Mouse (Mus musculus): ENCODE measurements at regions not wholly inside any gene's neighbourhood (a gene's known extent, or its start where the extent isn't known, plus 50 kb on each side); places are given as distances from the start of the nearest gene placed in this dataset.

- DNase-seq (ENCODE audit: low read depth) = no peak
These were observed 1062.8 kb upstream of the Acvr2a start for GRCm38 (mm10) chr2:47750997-47751623.

- no peak for DNase-seq (ENCODE audit: low read depth)
These were observed 1058.2 kb upstream of the Acvr2a start for GRCm38 (mm10) chr2:47755716-47756115.

- no peak for DNase-seq (ENCODE audit: low read depth)
These were observed 1057.7 kb upstream of the Acvr2a start for GRCm38 (mm10) chr2:47756248-47756647.

GRCm38 (mm10) chr2:47775766-47776165 lies 1038.1 kb upstream of the Acvr2a start:
- DNase-seq (ENCODE audit: low read depth) = no peak

- no peak for DNase-seq (ENCODE audit: low read depth)
These were observed 1036.9 kb upstream of the Acvr2a start for GRCm38 (mm10) chr2:47776965-47777364.

GRCm38 (mm10) chr2:47785848-47786247 lies 1028.1 kb upstream of the Acvr2a start:
- peak; percentile 17 for DNase-seq (ENCODE audit: low read depth)

- DNase-seq (ENCODE audit: low read depth) = no peak
These were observed 991.1 kb upstream of the Acvr2a start for GRCm38 (mm10) chr2:47822746-47823271.

GRCm38 (mm10) chr2:47832493-47832892 lies 981.4 kb upstream of the Acvr2a start:
- DNase-seq (ENCODE audit: low read depth) = no peak

- DNase-seq (ENCODE audit: low read depth) = no peak
These were observed 980.4 kb upstream of the Acvr2a start for GRCm38 (mm10) chr2:47833517-47833916.

GRCm38 (mm10) chr2:47834055-47834799 lies 979.7 kb upstream of the Acvr2a start:
- no peak for DNase-seq (ENCODE audit: low read depth)

- no peak for DNase-seq (ENCODE audit: low read depth)
These were observed 956.7 kb upstream of the Acvr2a start for GRCm38 (mm10) chr2:47857229-47857628.

GRCm38 (mm10) chr2:47862446-47862845 lies 951.5 kb upstream of the Acvr2a start:
- DNase-seq (ENCODE audit: low read depth) = no peak

GRCm38 (mm10) chr2:47878002-47878401 lies 935.9 kb upstream of the Acvr2a start:
- no peak for DNase-seq (ENCODE audit: low read depth)

GRCm38 (mm10) chr2:47879071-47879470 lies 934.8 kb upstream of the Acvr2a start:
- no peak for DNase-seq (ENCODE audit: low read depth)

GRCm38 (mm10) chr2:47879796-47880195 lies 934.1 kb upstream of the Acvr2a start:
- DNase-seq (ENCODE audit: low read depth) = no peak

- DNase-seq (ENCODE audit: low read depth) = no peak
These were observed 925.7 kb upstream of the Acvr2a start for GRCm38 (mm10) chr2:47888166-47888565.

GRCm38 (mm10) chr2:47891366-47891765 lies 922.5 kb upstream of the Acvr2a start:
- no peak for DNase-seq (ENCODE audit: low read depth)

GRCm38 (mm10) chr2:47892879-47893278 lies 921.0 kb upstream of the Acvr2a start:
- no peak for DNase-seq (ENCODE audit: low read depth)

- no peak for DNase-seq (ENCODE audit: low read depth)
These were observed 919.1 kb upstream of the Acvr2a start for GRCm38 (mm10) chr2:47894806-47895205.

- no peak for DNase-seq (ENCODE audit: low read depth)
These were observed 899.6 kb upstream of the Acvr2a start for GRCm38 (mm10) chr2:47914270-47914669.

GRCm38 (mm10) chr2:47914986-47915485 lies 898.9 kb upstream of the Acvr2a start:
- DNase-seq (ENCODE audit: low read depth) = no peak

GRCm38 (mm10) chr2:47922965-47923364 lies 890.9 kb upstream of the Acvr2a start:
- no peak for DNase-seq (ENCODE audit: low read depth)

GRCm38 (mm10) chr2:47926620-47927019 lies 887.3 kb upstream of the Acvr2a start:
- no peak for DNase-seq (ENCODE audit: low read depth)

Data from c-Kit-positive CD71-negative TER-119-negative erythroid progenitor cells, embryonic 14.5 days (primary cell).